Mouse (Mus musculus): ENCODE measurements at regions not wholly inside any gene's neighbourhood (a gene's known extent, or its start where the extent isn't known, plus 50 kb on each side); places are given as distances from the start of the nearest gene placed in this dataset.

GRCm38 (mm10) chr17:4642046-4642445, 352.1 kb upstream of the Arid1b start:
- in situ Hi-C loops (cut with MboI; ENCODE audit: low sequenced_read_pairs in 2 of 2, unreplicated experiment in 2 of 2), result no loop called here
- Histone ChIP-seq H3K4me1 (ENCODE audit: control insufficient read depth in 2 of 2, insufficient read depth in 2 of 2, low read length in 2 of 2, poor library complexity in 1 of 2) (peaks cover 0 to 2% of the 10 kb centered on the region in 2 experiments; a peak in 2 of 4 replicates), H3K27ac (ENCODE audit: insufficient read depth, low read depth, low read length, poor library complexity, severe bottlenecking) (no peak overlapping the region), H3K9me3 (ENCODE audit: control insufficient read depth, insufficient read depth, low read depth, low read length) (no peaks in the 10 kb centered on the region), H3K36me3 (ENCODE audit: control insufficient read depth, insufficient read depth, low read length, poor library complexity, severe bottlenecking) (no peaks in the 10 kb centered on the region), H3K4me3 (ENCODE audit: insufficient read depth in 1 of 2, low read depth in 1 of 2, low read length in 2 of 2, poor library complexity in 1 of 2, severe bottlenecking in 1 of 2) (no peak overlapping the region), H3K9ac (ENCODE audit: insufficient read depth, low read depth, low read length, poor library complexity, severe bottlenecking) (no peak overlapping the region)
- no peak for DNase-seq (ENCODE audit: low read depth, low spot score)
- TF ChIP-seq ZNF384 (IDR thresholded peaks at IDR 0.05; ENCODE audit: low read depth, low read length) (no peak), ZC3H11A (IDR thresholded peaks at IDR 0.05; ENCODE audit: borderline replicate concordance, low read depth, low read length) (no peak), CHD2 (IDR thresholded peaks at IDR 0.05; ENCODE audit: low read depth, low read length) (no peak), MAFK (IDR thresholded peaks at IDR 0.05; ENCODE audit: insufficient read depth, low read depth, low read length) (no peak), HCFC1 (IDR thresholded peaks at IDR 0.05; ENCODE audit: borderline replicate concordance, insufficient read depth, low read length) (no peak)

- H3K4me1 ChIP-seq (ENCODE audit: control insufficient read depth in 2 of 2, insufficient read depth in 2 of 2, low read length in 2 of 2, poor library complexity in 1 of 2), result peaks cover 0 to 2% of the 10 kb centered on the region in 2 experiments; a peak in 2 of 4 replicates
- no peak overlapping the region for H3K27ac ChIP-seq (ENCODE audit: insufficient read depth, low read depth, low read length, poor library complexity, severe bottlenecking)
- H3K9ac ChIP-seq (ENCODE audit: insufficient read depth, low read depth, low read length, poor library complexity, severe bottlenecking), result no peak overlapping the region
- no peaks in the 10 kb centered on the region for H3K9me3 ChIP-seq (ENCODE audit: control insufficient read depth, insufficient read depth, low read depth, low read length)
- H3K4me3 ChIP-seq (ENCODE audit: insufficient read depth in 1 of 2, low read depth in 1 of 2, low read length in 2 of 2, poor library complexity in 1 of 2, severe bottlenecking in 1 of 2), result no peak overlapping the region
- H3K36me3 ChIP-seq (ENCODE audit: control insufficient read depth, insufficient read depth, low read length, poor library complexity, severe bottlenecking), result no peaks in the 10 kb centered on the region
- TF ChIP-seq ZNF384 (IDR thresholded peaks at IDR 0.05; ENCODE audit: low read depth, low read length), result no peak
- no peak for TF ChIP-seq ZC3H11A (IDR thresholded peaks at IDR 0.05; ENCODE audit: borderline replicate concordance, low read depth, low read length)
- no peak for TF ChIP-seq CHD2 (IDR thresholded peaks at IDR 0.05; ENCODE audit: low read depth, low read length)
- no peak for TF ChIP-seq HCFC1 (IDR thresholded peaks at IDR 0.05; ENCODE audit: borderline replicate concordance, insufficient read depth, low read length)
- no peak for TF ChIP-seq MAFK (IDR thresholded peaks at IDR 0.05; ENCODE audit: insufficient read depth, low read depth, low read length)
- DNase-seq (ENCODE audit: low read depth, low spot score), result no peak
- in situ Hi-C loops (cut with MboI; ENCODE audit: low sequenced_read_pairs in 2 of 2, unreplicated experiment in 2 of 2), result no loop called here
Observed at GRCm38 (mm10) chr17:4643343-4643742, 350.8 kb upstream of the Arid1b start.

DNA sequence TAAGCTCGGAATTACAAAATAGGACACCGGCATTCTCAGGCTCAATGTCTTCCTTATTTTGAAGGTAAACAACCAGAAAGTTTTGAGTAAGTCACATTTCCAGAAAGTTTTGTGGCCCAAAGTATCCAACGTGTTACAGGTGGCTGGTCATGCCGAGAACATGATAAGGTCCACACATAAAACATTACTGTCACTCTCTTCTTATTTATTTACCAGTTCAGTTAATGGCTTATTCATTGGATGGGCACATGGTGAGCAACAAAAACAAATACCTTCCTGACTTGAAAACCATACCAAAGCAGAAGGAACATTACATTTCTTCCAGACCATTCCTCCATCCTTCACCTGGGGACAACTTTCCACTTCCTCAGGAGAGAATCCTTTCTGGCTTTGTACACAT, 345.5 kb upstream of the Arid1b start:
- TF ChIP-seq MAFK (IDR thresholded peaks at IDR 0.05; ENCODE audit: insufficient read depth, low read depth, low read length), result no peak
- TF ChIP-seq ZNF384 (IDR thresholded peaks at IDR 0.05; ENCODE audit: low read depth, low read length), result no peak
- no peak for TF ChIP-seq HCFC1 (IDR thresholded peaks at IDR 0.05; ENCODE audit: borderline replicate concordance, insufficient read depth, low read length)
- no peak for TF ChIP-seq ZC3H11A (IDR thresholded peaks at IDR 0.05; ENCODE audit: borderline replicate concordance, low read depth, low read length)
- no peak for TF ChIP-seq CHD2 (IDR thresholded peaks at IDR 0.05; ENCODE audit: low read depth, low read length)
- in situ Hi-C loops (cut with MboI; ENCODE audit: low sequenced_read_pairs in 2 of 2, unreplicated experiment in 2 of 2), result no loop called here
- Histone ChIP-seq H3K36me3 (ENCODE audit: control insufficient read depth, insufficient read depth, low read length, poor library complexity, severe bottlenecking) (no peaks in the 10 kb centered on the region), H3K9ac (ENCODE audit: insufficient read depth, low read depth, low read length, poor library complexity, severe bottlenecking) (no peak overlapping the region), H3K4me3 (ENCODE audit: insufficient read depth in 1 of 2, low read depth in 1 of 2, low read length in 2 of 2, poor library complexity in 1 of 2, severe bottlenecking in 1 of 2) (no peak overlapping the region), H3K27ac (ENCODE audit: insufficient read depth, low read depth, low read length, poor library complexity, severe bottlenecking) (no peak overlapping the region), H3K9me3 (ENCODE audit: control insufficient read depth, insufficient read depth, low read depth, low read length) (no peaks in the 10 kb centered on the region), H3K4me1 (ENCODE audit: control insufficient read depth in 2 of 2, insufficient read depth in 2 of 2, low read length in 2 of 2, poor library complexity in 1 of 2) (peaks cover 0 to 2% of the 10 kb centered on the region in 2 experiments; a peak in 2 of 4 replicates)
- no peak for DNase-seq (ENCODE audit: low read depth, low spot score)

- TF ChIP-seq ZC3H11A (IDR thresholded peaks at IDR 0.05; ENCODE audit: borderline replicate concordance, low read depth, low read length), result no peak
- TF ChIP-seq HCFC1 (IDR thresholded peaks at IDR 0.05; ENCODE audit: borderline replicate concordance, insufficient read depth, low read length), result no peak
- no peak for TF ChIP-seq MAFK (IDR thresholded peaks at IDR 0.05; ENCODE audit: insufficient read depth, low read depth, low read length)
- no peak for TF ChIP-seq ZNF384 (IDR thresholded peaks at IDR 0.05; ENCODE audit: low read depth, low read length)
- no peak for TF ChIP-seq CHD2 (IDR thresholded peaks at IDR 0.05; ENCODE audit: low read depth, low read length)
- no peak for DNase-seq (ENCODE audit: low read depth, low spot score)
- H3K9me3 ChIP-seq (ENCODE audit: control insufficient read depth, insufficient read depth, low read depth, low read length), result no peaks in the 10 kb centered on the region
- no peak overlapping the region for H3K27ac ChIP-seq (ENCODE audit: insufficient read depth, low read depth, low read length, poor library complexity, severe bottlenecking)
- no peak overlapping the region for H3K9ac ChIP-seq (ENCODE audit: insufficient read depth, low read depth, low read length, poor library complexity, severe bottlenecking)
- H3K36me3 ChIP-seq (ENCODE audit: control insufficient read depth, insufficient read depth, low read length, poor library complexity, severe bottlenecking), result no peaks in the 10 kb centered on the region
- H3K4me1 ChIP-seq (ENCODE audit: control insufficient read depth in 2 of 2, insufficient read depth in 2 of 2, low read length in 2 of 2, poor library complexity in 1 of 2), result no peaks in the 10 kb centered on the region
- H3K4me3 ChIP-seq (ENCODE audit: insufficient read depth in 1 of 2, low read depth in 1 of 2, low read length in 2 of 2, poor library complexity in 1 of 2, severe bottlenecking in 1 of 2), result no peak overlapping the region
- in situ Hi-C loops (cut with MboI; ENCODE audit: low sequenced_read_pairs in 2 of 2, unreplicated experiment in 2 of 2), result no loop called here
Observed at GRCm38 (mm10) chr17:4654221-4654620, 339.9 kb upstream of the Arid1b start.

DNA sequence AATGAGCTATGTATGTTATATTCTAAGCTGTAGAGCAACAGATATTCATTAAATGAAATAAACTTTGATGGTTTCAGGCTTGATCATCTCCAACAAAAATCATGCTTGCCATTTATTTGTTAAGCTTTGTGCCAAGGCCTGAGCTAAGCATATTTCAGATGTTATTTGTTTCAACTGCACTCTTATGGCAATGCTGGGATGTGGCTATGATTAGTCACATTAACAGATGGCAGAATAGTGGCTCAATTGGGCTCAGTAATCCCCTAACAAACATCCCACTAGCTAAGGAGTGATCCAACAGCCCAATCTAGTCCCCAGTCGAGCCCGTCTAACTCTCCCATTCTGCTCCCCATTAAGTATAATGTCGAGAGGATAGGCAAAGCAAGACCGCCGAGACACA, 332.1 kb upstream of the Arid1b start:
- Histone ChIP-seq H3K9ac (ENCODE audit: insufficient read depth, low read depth, low read length, poor library complexity, severe bottlenecking) (no peak overlapping the region), H3K36me3 (ENCODE audit: control insufficient read depth, insufficient read depth, low read length, poor library complexity, severe bottlenecking) (no peaks in the 10 kb centered on the region), H3K9me3 (ENCODE audit: control insufficient read depth, insufficient read depth, low read depth, low read length) (no peaks in the 10 kb centered on the region), H3K4me3 (ENCODE audit: insufficient read depth in 1 of 2, low read depth in 1 of 2, low read length in 2 of 2, poor library complexity in 1 of 2, severe bottlenecking in 1 of 2) (no peak overlapping the region), H3K4me1 (ENCODE audit: control insufficient read depth in 2 of 2, insufficient read depth in 2 of 2, low read length in 2 of 2, poor library complexity in 1 of 2) (no peaks in the 10 kb centered on the region), H3K27ac (ENCODE audit: insufficient read depth, low read depth, low read length, poor library complexity, severe bottlenecking) (no peak overlapping the region)
- in situ Hi-C loops (cut with MboI; ENCODE audit: low sequenced_read_pairs in 2 of 2, unreplicated experiment in 2 of 2), result no loop called here
- TF ChIP-seq MAFK (IDR thresholded peaks at IDR 0.05; ENCODE audit: insufficient read depth, low read depth, low read length) (no peak), CHD2 (IDR thresholded peaks at IDR 0.05; ENCODE audit: low read depth, low read length) (no peak), HCFC1 (IDR thresholded peaks at IDR 0.05; ENCODE audit: borderline replicate concordance, insufficient read depth, low read length) (no peak), ZNF384 (IDR thresholded peaks at IDR 0.05; ENCODE audit: low read depth, low read length) (no peak), ZC3H11A (IDR thresholded peaks at IDR 0.05; ENCODE audit: borderline replicate concordance, low read depth, low read length) (no peak)
- no peak for DNase-seq (ENCODE audit: low read depth, low spot score)

Data from ES-E14 (cell line).